Mouse (Mus musculus) gastrocnemius, postnatal 4 days (tissue): ENCODE data around the gene Tnfrsf4. TPM values are rescaled to one million over a fixed set of nuclear protein-coding genes. Genes with fewer than 3 reads are reported as not detected.
A peak's percentile ranks its signal among the peaks of the same experiment; 100 is the strongest.

ENCODE experiments used
- DNase-seq, 2 experiments: peaks; one replicate each; pipeline ENCODE4 v3.0.0; 2021 to 2022; ENCODE audit warnings: low spot score in 2 of 2, mixed read lengths in 2 of 2
- long read RNA-seq, 2 experiments: library from polyadenylated mRNA; stranded (forward); transcript quantifications; one replicate each; pipeline ENCODE4 v2.0.0; 2021
- total RNA-seq, 2 experiments: library from RNA; stranded (reverse); gene quantifications; 2 replicates each; pipeline ENCODE4 v1.2.3; 2021

Gene Tnfrsf4
- total RNA-seq = 1 to 10 TPM in 1 of 2 experiments, under 1 TPM in 1; 0.93 to 1.4 TPM
- long read RNA-seq, experiment 1, partial matches to known transcripts = 0 of 1 reads
- long read RNA-seq, experiment 1, other reads (novel, unspliced or antisense) = 0 of 1 reads
- long read RNA-seq, experiment 2, partial matches to known transcripts = 1 of 1 reads
- long read RNA-seq, experiment 2, other reads (novel, unspliced or antisense) = 0 of 1 reads

- no peak for DNase-seq
These were observed at the start of gene Tnfrsf4 for GRCm38 (mm10) chr4:156013637-156014036. TSS of gene Tnfrsf4 (plus strand) at chr4:156013843.

DNA sequence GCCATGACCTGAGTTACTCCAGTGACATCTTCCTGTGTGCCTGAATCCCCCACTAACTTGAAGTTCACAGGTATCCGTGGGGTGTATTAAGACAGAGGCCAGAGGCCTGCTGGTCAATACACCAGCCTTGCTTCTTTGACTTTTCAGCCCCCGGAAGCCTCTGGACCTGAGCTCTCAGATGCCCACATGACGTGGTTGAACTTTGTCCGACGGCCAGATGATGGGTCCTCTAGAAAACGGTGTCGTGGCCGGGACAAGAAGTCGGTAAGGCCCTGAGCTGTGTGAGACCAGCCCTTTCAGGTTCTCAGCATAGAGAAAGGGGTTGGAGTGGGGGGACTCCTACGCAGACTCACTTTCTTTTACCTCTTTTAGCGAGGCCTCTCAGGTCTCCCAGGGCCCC, 49.2 kb upstream of the Tnfrsf4 start:
- no peak for DNase-seq

GRCm38 (mm10) chr4:155969043-155969653, 44.5 kb upstream of the Tnfrsf4 start:
- DNase-seq = no peak

GRCm38 (mm10) chr4:155970286-155970685, 43.4 kb upstream of the Tnfrsf4 start:
- no peak for DNase-seq

DNA sequence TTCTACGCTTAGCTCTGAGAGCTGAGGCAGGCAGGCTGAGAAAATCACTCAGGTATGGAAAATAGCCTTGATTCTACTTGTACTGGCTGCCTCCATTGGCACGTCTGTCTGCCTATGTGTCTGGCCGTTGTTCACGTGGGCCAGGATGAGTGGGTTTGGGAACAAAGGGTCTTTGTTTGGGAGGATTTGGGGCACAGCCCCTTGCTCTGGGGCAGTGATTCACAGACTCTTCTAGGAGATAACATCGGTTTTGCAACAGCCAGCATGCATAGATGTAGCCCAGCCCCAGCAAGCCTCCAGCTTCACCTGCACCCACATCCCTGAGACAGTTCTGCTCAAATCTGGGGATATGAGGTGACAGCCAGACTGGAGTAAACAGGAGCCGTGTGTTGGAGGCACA, 41.0 kb upstream of the Tnfrsf4 start:
- no peak for DNase-seq

- no peak for DNase-seq
These were observed 40.4 kb upstream of the Tnfrsf4 start for GRCm38 (mm10) chr4:155973239-155973638.

DNA sequence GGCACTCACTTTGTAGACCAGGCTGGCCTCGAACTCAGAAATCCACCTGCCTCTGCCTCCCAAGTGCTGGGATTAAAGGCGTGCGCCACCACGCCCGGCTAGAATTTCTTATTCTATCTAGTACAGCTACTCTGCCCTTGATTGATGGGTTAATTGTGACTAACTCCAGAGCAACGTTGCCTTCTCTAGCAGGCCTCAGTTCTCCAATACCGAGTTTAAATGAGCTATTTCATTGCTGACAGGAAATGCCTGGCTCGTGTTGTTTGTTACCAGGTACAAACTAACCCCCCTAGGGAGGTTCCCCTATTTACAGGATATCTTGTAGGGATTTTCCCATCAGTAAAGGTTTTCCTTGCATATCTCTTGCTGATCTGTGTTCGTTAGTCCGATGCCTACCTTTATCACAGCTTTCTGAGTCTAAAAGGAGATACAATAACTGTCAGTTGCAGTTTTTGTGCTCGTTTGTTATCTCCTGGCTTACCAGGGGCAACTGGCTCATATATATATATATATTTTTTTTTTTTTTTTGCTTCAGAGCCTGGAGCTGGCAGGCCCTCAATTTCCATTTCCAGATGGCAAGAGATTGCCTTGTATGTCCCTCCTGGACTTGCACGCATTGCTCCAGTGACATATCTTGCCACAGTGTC, 32.1 kb upstream of the Tnfrsf4 start:
- no peak for DNase-seq

DNA sequence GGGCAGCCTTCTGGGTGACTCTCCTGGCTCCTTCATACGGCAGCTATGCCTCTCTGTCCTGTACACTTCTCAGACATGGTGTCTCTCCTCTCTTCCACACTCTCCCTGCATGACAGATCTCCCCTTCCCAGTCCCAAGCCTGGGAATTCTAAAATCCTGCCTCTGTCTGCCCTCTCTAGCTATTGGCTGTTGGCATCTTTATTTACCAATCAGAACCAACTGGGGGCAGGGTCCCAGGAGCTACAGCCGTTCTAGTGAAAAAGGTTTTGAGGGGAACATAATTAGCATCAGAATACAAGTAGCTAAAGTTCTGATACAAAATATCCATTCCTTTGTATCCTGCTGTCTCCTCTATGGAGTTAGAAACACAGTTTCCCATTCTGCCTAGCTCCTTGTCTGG, 29.9 kb upstream of the Tnfrsf4 start:
- no peak for DNase-seq

GRCm38 (mm10) chr4:155991211-155991907, 22.3 kb upstream of the Tnfrsf4 start:
- no peak for DNase-seq

GRCm38 (mm10) chr4:155991908-155992230, 21.8 kb upstream of the Tnfrsf4 start:
- no peak for DNase-seq

GRCm38 (mm10) chr4:155992241-155992905, 21.3 kb upstream of the Tnfrsf4 start, which contains the start of the genes B3galt6 and Sdf4:
TSS of gene B3galt6 (minus strand) at chr4:155992649.
TSS of gene Sdf4 (plus strand) at chr4:155992872.
- peak; percentile 76 to 86 for DNase-seq

- DNase-seq = peak; percentile 91 to 93
These were observed 20.6 kb upstream of the Tnfrsf4 start for GRCm38 (mm10) chr4:155992906-155993547.

DNA sequence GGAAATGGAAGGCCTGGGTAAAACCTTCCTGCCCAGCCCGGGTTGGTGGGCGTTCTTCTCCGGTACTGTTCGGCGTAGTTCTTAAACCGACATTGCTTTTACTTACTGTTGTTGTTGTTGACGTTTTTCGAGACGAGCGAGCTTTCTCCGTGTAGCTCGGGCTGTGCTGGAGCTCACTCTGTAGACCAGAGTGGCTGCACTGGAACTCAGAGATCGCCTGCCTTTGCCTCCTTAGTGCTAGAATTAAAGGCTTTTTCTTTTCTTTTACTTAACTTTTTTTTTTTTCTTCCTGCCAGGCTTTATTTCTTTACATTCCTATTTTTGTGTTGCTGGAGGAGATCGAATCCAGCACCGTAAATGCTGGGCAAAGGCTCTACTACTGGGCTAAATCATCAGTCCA, 20.0 kb upstream of the Tnfrsf4 start:
- no peak for DNase-seq

DNA sequence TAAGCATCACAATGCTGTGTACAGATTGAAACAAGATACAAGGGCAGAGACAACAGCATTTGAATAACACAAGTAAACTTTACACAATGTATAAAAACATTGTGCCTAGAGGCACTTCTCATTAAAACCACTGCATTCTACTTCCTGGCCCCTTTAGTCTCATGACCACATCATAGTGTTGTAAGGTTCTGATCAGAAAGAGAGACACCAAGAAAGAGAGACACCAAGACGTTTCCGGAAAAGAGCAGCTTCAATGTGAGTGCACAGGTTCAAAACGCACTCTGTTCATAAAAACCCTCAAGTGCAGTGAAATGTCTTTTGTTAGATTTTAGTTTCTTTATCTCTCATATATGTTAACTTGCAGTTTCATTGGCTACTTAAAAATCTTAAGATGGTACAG, 9.5 kb upstream of the Tnfrsf4 start:
- no peak for DNase-seq

- no peak for DNase-seq
These were observed 5.3 kb upstream of the Tnfrsf4 start for GRCm38 (mm10) chr4:156008369-156008768.

DNA sequence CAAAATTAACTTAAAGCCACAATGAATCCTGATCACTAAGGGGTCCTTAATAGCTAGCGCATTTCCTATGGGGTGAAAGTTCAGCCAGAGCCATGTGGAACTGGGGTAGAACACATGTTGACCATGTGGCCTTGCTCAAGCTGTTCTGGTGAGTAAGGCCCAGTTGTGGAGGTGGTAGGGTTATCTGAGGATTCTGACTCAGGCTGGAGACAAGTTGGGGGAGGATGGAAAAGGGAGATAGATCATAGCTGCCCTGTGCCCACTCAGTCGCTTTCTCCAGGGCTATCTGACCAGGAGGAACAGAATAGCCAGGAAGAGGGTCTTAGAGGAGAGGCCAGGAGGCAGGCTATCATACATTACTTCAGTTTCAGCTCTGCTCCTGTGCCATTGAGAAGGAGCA, 793 bp downstream of the Tnfrsf4 start:
- DNase-seq = no peak

DNA sequence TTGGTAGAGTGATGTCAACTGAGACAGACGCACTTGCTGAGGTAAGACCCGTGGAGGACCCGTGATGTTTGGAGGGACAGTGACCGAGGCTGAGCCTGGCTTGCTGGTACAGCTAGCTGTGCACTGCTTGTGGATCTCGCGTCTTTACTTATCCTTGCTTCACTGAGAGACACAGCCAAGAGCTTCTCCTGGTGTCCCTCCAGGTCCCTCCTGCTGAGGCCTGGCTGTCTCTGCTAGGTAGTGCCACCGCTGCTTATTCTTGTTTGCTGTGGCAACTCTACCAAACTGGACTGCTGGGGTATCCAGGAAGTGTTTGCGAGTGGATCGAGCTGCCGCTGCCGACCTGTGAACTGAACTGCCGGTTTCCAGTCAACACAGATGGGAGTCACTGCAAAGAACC, 6.1 kb downstream of the Tnfrsf4 start:
- DNase-seq = no peak

DNA sequence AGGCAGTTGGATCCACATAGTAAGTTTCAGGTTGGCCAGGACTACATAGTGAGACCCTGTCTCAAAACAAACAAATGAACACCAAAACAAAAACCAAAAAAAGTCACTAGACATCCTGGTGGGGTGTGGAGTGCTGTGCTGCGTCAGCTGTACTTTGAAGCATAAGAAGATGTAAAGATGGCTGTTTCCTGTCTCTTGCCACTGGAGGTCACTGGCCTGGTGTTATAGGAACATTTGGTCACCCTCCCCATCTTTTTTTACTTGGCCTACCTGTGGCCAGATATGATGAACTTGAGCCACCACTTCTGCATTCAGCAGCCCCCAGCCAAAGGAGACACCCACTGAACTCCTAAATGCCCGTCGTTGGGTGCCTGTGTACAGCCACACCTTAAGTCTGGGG, 7.7 kb downstream of the Tnfrsf4 start:
- no peak for DNase-seq

DNA sequence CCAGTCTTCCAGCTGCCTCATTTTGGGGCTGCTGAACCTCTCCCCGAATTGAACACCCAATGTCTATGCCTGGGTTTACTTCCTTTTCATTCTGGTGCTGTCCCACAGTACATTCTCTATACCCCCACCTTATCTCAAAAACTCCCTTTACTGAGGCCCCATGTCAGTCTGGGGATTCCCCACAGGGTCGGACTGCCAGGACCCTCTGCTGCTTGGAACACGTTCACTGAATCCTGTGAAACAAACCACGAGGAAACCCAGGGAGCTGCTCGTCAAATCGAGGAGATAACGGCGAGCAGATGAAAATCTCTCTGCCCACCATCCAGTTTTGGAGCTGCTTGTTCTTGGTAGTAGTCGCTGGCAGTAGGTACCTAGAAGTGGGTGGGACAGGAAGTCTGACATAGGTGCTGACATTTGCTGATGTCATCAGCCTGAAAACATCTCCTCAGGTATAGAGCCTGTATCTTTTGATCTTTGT, 8.3 kb downstream of the Tnfrsf4 start:
- DNase-seq = no peak

GRCm38 (mm10) chr4:156023520-156023919, 9.9 kb downstream of the Tnfrsf4 start:
- DNase-seq = no peak

DNA sequence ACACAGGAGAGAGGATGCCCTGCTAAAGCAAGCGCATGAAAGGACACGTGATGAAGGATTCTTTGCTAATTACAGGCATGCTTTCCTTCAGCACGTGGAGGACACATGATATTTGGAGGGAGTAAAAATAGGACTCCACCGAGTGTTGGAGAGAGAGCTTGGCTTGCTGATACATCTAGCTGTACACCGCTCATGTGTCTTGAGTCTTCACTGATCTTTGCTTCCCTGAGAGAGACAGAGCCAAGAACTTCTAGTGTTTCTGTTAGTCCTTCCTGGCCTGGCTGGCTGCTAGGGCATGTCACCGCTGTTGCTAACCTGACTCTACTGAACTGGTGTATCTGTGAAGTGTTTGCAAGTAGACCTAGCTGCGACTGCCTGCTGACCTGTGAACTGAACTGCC, 10.5 kb downstream of the Tnfrsf4 start:
- DNase-seq = no peak
